Mouse (Mus musculus): Measurements from ENCODE around the gene Snrpa1.
"Not testable (repeated sequence)": the region's sequence is repeated elsewhere in the genome, so short reads cannot be mapped to it uniquely, and the experiment has no call there.

Snrpa1 gene

GRCm38 (mm10) chr7:66058703-66059102 lies at the start of gene Snrpa1:
Gene Snrpa1, plus strand, starts transcription at chr7:66059003.
- DNase-seq (ENCODE audit: low spot score) = no peak

- DNase-seq (ENCODE audit: low spot score) = no peak
These were observed 48.3 kb upstream of the Snrpa1 start for GRCm38 (mm10) chr7:66010518-66010917.

GRCm38 (mm10) chr7:66027747-66028146 lies 31.1 kb upstream of the Snrpa1 start:
- DNase-seq (ENCODE audit: low spot score) = no peak

GRCm38 (mm10) chr7:66028766-66029512 lies 29.9 kb upstream of the Snrpa1 start:
- DNase-seq (ENCODE audit: low spot score) = no peak

- DNase-seq (ENCODE audit: low spot score) = no peak
These were observed 22.0 kb upstream of the Snrpa1 start for GRCm38 (mm10) chr7:66036809-66037208.

GRCm38 (mm10) chr7:66038261-66038660 lies 20.5 kb upstream of the Snrpa1 start:
- no peak for DNase-seq (ENCODE audit: low spot score)

- DNase-seq (ENCODE audit: low spot score) = no peak
These were observed 20.1 kb upstream of the Snrpa1 start for GRCm38 (mm10) chr7:66038730-66039129.

- no peak for DNase-seq (ENCODE audit: low spot score)
These were observed 18.6 kb upstream of the Snrpa1 start for GRCm38 (mm10) chr7:66040026-66040814.

GRCm38 (mm10) chr7:66043552-66044459 lies 15.0 kb upstream of the Snrpa1 start, which contains the start of gene Gm45213:
Gene Gm45213, plus strand, starts transcription at chr7:66043602.
- DNase-seq (ENCODE audit: low spot score) = no peak

- DNase-seq (ENCODE audit: low spot score) = no peak
These were observed 14.2 kb upstream of the Snrpa1 start for GRCm38 (mm10) chr7:66044617-66045016.

GRCm38 (mm10) chr7:66046921-66047918 lies 11.6 kb upstream of the Snrpa1 start:
- no peak for DNase-seq (ENCODE audit: low spot score)

GRCm38 (mm10) chr7:66047975-66048374 lies 10.8 kb upstream of the Snrpa1 start:
- no peak for DNase-seq (ENCODE audit: low spot score)

GRCm38 (mm10) chr7:66048446-66049230 lies 10.2 kb upstream of the Snrpa1 start:
- no peak for DNase-seq (ENCODE audit: low spot score)

GRCm38 (mm10) chr7:66053946-66054483 lies 4.8 kb upstream of the Snrpa1 start:
- DNase-seq (ENCODE audit: low spot score) = no peak

GRCm38 (mm10) chr7:66055356-66055755 lies 3.4 kb upstream of the Snrpa1 start:
- DNase-seq (ENCODE audit: low spot score) = not testable (repeated sequence)

GRCm38 (mm10) chr7:66060066-66060956 lies 1.5 kb downstream of the Snrpa1 start:
- peak; percentile 50 for DNase-seq (ENCODE audit: low spot score)

GRCm38 (mm10) chr7:66061057-66061456 lies 2.3 kb downstream of the Snrpa1 start:
- DNase-seq (ENCODE audit: low spot score) = no peak

- DNase-seq (ENCODE audit: low spot score) = no peak
These were observed 17.6 kb downstream of the Snrpa1 start for GRCm38 (mm10) chr7:66076411-66076810.

Measured in urinary bladder, postnatal 10 days (tissue).